Mouse (Mus musculus) cerebellum, postnatal 25 days (tissue): ENCODE measurements around the gene Cd55.
"Not testable (repeated sequence)": the region's sequence is repeated elsewhere in the genome, so short reads cannot be mapped to it uniquely, and the experiment has no call there.

Source experiments
- DNase-seq, 2 experiments: peaks; one replicate each; pipeline ENCODE4 v3.0.0; 2021; ENCODE audit warnings: mixed read lengths in 2 of 2

Cd55 gene

GRCm38 (mm10) chr1:130462084-130462861 lies at the start of gene Cd55:
Gene Cd55, minus strand, starts transcription at chr1:130462744.
- DNase-seq, result peak; percentile 85 to 90

DNA sequence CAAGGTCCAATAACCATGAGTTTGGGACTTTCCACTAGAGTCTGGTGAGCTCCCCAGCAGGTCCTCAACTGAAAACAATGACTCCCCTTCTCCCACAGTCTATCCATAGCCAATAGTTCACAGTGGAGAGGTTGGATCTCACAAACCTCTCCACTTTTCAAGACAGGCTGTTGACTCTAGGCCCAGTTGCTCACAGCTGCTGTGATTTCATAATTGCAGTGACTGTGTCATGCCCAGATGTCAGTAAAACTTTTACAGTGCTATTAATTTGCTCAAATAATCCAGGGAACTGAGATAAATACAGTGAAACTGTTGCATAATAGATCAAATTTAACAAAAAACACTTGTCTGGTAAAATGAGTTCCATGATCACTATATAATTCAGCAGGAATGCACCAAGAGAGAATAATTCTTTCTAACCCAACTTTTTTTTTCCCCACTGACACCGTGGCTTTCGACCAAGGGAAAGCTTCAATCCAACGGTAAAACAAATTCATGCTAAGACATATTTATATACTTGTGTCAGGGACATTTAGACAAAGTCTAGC lies 49.4 kb upstream of the Cd55 start:
- DNase-seq, result no peak

DNA sequence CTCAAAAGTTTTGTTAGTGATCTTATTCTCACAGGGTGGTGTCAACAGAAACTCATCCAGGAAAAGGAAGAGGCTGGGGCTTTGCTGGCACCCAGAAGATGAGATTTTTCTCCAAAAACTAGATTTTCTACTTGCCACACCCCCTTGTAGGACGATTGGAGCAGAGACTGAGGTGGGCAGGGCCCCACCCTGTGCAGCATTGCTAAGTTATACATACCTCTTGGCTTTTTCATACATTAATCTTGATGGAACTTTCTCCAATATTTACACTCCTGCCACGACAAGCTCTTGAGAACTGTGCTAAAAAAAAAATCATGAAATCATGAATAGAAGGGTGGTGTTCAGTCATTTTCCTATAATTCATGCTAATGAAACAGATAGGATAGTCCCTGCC lies 46.4 kb upstream of the Cd55 start:
- DNase-seq, result no peak

- DNase-seq, result no peak
Measured at GRCm38 (mm10) chr1:130508030-130508956, 45.7 kb upstream of the Cd55 start.

DNA sequence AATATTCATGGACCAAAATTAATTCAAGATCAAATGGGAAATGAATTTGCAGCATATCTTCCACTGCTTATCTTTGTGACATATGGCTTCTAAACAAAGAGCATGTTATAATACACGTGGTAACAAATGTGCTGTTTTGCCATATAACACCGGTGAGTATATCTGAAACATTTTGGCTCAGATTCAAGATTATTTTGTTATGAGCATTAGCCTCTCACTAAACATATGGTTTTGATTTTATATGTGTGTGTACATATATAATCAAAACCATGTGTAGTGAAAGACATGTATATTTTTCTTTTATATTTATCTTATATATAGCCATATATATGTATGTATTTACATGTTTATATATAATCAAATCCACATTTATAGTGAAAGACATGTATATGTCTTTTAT lies 44.9 kb upstream of the Cd55 start:
- no peak for DNase-seq

- no peak for DNase-seq
Measured at GRCm38 (mm10) chr1:130499962-130500361, 37.4 kb upstream of the Cd55 start.

DNA sequence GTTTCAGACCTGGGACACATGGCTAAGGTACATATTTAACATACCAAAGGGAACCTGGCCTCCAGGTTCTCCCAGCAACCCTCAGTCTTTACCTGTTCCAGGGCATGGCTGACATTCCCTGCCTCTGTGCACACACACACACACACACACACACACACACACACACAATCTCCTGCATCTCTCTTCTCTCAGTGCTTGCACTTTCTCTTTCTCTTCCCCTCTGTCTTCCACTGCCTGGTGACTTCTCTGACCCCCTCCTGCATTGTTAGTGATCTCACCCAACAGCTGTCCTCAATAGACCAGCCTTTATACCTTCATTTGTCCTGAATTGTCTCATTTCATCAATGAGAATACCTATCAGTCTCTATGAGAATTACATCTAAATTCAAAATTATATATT lies 35.8 kb upstream of the Cd55 start:
- DNase-seq, result no peak

GRCm38 (mm10) chr1:130486816-130487545 lies 24.4 kb upstream of the Cd55 start:
- DNase-seq, result no peak

DNA sequence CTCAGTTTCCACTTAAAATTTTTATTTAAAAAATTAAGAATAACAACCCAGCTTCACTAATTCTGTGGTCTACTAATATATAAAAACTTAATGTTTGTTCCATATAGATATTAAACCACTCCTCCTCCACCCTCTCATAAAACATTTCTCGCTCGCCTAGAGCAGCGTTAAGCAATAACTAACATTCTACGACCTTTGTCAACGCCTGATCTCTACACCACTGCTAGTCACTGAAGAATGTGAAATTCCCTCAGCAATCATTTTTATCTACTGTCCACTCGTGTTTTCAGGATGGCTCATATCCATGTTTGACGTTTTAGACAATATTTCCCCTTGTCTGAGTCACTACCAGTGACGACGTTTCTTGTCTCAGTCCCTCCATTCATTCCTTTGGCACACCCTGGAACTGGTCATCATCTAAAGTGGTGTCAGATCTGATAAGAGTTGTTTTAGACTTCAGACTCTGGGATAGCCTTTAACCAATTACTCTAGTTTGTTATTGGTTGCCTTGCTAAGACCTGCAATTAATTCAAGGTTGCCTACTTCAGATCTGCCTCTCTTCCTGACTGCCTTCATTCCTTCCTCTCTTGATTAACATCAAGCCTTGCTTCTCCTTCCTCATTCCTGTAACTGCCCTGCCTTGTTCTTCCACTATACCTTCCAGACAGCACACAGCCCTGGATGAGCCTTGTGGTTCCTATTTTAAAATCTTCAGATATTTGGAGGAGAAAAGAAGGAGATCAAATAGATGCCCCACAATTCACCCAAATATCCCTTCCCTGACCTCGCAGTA lies 23.5 kb upstream of the Cd55 start:
- DNase-seq, result no peak

DNA sequence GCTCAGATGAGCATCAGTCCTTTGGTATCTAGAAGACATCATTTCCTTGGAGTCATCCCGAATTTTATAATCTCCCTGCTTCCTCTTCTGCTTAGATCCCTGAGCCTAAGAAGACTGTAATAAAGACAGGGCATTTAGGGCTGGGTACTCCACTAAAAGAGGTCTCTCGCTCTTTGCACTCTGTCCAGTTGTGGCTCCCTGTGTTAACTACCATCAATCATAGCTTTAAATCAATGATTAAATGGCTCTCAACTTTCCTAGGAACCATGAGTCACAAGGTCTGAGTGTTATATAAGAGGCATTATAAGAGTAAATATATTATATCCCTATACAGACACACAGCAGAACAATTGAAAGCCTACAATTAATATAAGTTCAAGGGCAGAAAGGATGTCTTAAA lies 22.8 kb upstream of the Cd55 start:
- DNase-seq, result no peak

DNA sequence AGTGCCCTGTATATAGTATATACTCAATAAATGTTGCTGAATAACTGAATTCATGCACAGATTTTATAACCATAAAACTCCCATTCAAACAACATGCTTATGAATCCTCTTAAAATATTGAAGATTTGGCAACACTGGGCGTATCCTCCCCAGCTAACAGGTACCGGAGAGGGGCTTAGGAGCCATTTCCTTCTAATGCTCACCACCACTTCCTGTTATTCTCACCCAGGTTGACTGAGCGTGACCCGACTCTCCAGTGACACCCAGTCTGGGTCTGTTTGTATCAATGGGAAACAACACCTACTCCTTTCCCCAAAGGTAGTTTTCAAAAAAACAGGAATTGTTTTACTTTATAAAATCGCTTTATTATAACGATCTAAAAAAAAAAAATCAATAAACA lies 12.4 kb upstream of the Cd55 start:
- no peak for DNase-seq

GRCm38 (mm10) chr1:130474226-130474625 lies 11.7 kb upstream of the Cd55 start:
- no peak for DNase-seq

GRCm38 (mm10) chr1:130470074-130470473 lies 7.5 kb upstream of the Cd55 start:
- DNase-seq, result no peak

GRCm38 (mm10) chr1:130467453-130467852 lies 4.9 kb upstream of the Cd55 start:
- DNase-seq, result no peak

DNA sequence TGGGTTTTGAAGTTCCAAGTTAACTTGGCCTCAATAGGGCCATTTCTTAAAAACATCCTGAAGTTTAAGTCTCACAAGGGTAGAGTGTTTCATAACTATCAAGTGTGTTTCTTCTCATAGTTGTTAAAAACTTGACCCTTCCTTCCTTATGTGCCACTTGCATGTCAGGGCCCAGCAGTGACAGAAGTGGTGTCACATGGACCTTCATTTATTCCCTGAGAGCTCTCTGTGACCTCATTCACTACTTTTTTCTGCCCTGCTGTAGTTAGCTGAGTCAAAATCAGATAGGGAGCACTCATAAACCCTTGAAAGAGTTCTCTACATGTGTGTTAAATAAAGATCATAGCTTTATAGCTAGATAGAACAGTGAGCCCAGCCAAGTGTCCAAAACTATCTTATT lies 1.6 kb upstream of the Cd55 start:
- DNase-seq, result no peak

DNA sequence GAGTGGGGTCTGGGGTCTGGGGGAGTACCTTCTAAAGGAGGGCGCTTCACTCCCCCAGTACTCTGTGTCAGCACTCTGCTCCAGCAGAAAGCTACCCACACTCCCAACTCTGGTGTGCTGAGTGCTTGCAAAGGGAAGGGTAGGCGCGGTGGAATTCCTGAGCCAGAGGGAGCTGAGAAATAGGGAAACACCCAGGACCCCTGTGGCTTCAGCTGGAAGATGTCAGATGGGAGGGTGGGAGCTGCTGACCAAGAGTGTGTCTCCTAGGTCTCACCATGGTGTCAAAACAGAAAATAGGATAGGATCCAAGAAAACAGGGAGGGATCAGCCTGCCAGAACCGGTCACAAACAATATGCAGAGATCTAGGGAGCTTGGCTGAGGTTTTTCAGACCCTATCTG lies 323 bp upstream of the Cd55 start:
- no peak for DNase-seq

DNA sequence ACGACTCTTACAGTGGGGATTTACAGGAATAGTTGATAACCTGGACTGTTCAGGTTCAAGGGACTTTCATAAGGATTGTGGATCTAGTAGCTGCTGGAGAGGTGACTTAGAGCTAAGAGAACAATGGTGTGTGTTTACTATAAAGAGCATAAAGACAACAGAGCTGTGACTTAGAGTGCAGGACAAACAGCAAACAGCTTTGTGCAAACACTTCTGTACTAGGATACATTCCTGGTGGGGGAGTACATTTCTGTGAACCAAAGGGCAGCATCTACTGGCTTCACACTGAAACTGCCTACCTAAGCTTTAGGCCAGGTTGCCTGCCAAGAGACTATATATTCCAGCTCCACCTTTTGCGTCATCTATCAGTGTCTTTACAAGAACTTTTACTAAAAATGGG lies 7.4 kb downstream of the Cd55 start:
- no peak for DNase-seq

DNA sequence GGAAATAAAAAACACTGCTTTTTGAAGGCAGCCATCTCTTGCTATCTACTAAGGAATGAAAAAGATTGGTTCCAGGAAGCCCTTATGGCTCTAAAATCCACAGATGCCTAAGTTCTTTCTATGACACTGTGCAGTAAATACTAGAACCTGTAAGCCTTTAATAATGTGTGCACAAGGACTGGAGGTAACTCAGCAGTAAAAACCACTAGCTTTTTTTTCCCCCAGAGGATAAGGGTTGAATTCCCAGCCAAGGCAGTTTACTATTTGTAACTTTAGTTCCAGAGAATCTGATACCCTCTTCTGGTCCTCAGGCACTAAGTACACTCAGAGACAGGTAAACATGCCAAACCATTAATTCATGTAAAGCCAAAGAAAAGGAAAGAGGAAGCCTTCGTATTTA lies 19.6 kb downstream of the Cd55 start:
- DNase-seq, result not testable (repeated sequence)

- DNase-seq, result no peak
Measured at GRCm38 (mm10) chr1:130430920-130431319, 31.6 kb downstream of the Cd55 start.

DNA sequence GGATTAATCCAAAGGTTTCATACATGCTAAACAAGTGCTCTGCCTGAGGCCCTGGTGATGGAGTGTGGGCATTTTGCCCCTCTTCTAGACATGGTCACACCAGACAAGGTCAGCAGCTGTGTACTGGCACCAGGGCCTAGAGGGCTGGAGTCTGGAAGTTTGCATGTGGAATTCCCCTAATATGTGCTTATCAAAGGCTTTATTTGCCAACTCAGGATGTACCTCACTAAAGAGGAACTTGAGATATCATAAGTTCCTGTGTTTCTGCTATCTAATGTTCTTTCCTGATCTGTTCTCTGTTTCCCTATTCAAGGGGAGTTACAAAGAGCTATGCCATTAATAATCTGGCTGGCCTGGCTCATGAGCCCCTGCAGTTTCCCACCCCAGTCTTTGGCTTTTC lies 33.9 kb downstream of the Cd55 start:
- not testable (repeated sequence) for DNase-seq

GRCm38 (mm10) chr1:130427175-130427853 lies 35.2 kb downstream of the Cd55 start:
- DNase-seq, result not testable (repeated sequence)
